Mouse (Mus musculus): ENCODE measurements around the gene Btbd10.

Btbd10 gene

GRCm38 (mm10) chr7:113295077-113295890 is 73.9 kb downstream of the Btbd10 start:
- DNase-seq (ENCODE audit: low read depth) = no peak

- no peak for DNase-seq (ENCODE audit: low read depth)
Observed at GRCm38 (mm10) chr7:113294598-113294997, 74.6 kb downstream of the Btbd10 start.

- no peak for DNase-seq (ENCODE audit: low read depth)
Observed at GRCm38 (mm10) chr7:113292193-113292592, 77.0 kb downstream of the Btbd10 start.

- DNase-seq (ENCODE audit: low read depth) = no peak
Observed at GRCm38 (mm10) chr7:113291741-113292140, 77.5 kb downstream of the Btbd10 start.

GRCm38 (mm10) chr7:113289211-113289610 is 80.0 kb downstream of the Btbd10 start:
- DNase-seq (ENCODE audit: low read depth) = no peak

- no peak for DNase-seq (ENCODE audit: low read depth)
Observed at GRCm38 (mm10) chr7:113285405-113285804, 83.8 kb downstream of the Btbd10 start.

- DNase-seq (ENCODE audit: low read depth) = no peak
Observed at GRCm38 (mm10) chr7:113279246-113279645, 89.9 kb downstream of the Btbd10 start.

GRCm38 (mm10) chr7:113278493-113278892 is 90.7 kb downstream of the Btbd10 start:
- no peak for DNase-seq (ENCODE audit: low read depth)

- no peak for DNase-seq (ENCODE audit: low read depth)
Observed at GRCm38 (mm10) chr7:113277245-113277644, 91.9 kb downstream of the Btbd10 start.

- no peak for DNase-seq (ENCODE audit: low read depth)
Observed at GRCm38 (mm10) chr7:113272338-113272997, 96.7 kb downstream of the Btbd10 start.

- no peak for DNase-seq (ENCODE audit: low read depth)
Observed at GRCm38 (mm10) chr7:113270991-113271390, 98.2 kb downstream of the Btbd10 start.

- no peak for DNase-seq (ENCODE audit: low read depth)
Observed at GRCm38 (mm10) chr7:113270551-113270950, 98.6 kb downstream of the Btbd10 start.

- DNase-seq (ENCODE audit: low read depth) = no peak
Observed at GRCm38 (mm10) chr7:113269921-113270320, 99.3 kb downstream of the Btbd10 start.

- no peak for DNase-seq (ENCODE audit: low read depth)
Observed at GRCm38 (mm10) chr7:113269081-113269480, 100.1 kb downstream of the Btbd10 start.

GRCm38 (mm10) chr7:113268287-113268686 is 100.9 kb downstream of the Btbd10 start:
- DNase-seq (ENCODE audit: low read depth) = peak; percentile 77
